Mouse (Mus musculus) liver, postnatal 0 days (tissue): ENCODE data around the gene Zfyve16. TPM values are rescaled to one million over a fixed set of nuclear protein-coding genes. Genes with fewer than 3 reads are reported as not detected.
A peak's percentile ranks its signal among the peaks of the same experiment; 100 is the strongest.

Experiments used
- ATAC-seq: fragments of 200-750 bp; cut with Nextera tagmentation; 2 replicates; pipeline ENCODE4 v1.8.0; 2017; ENCODE audit warnings: mild to moderate bottlenecking, moderate library complexity
- DNase-seq: peaks from one replicate; pipeline ENCODE4 v3.0.0-alpha.2; 2016
- H3K27ac ChIP-seq: fragments of 300-500 bp; sonication (generic); 2 replicates; pipeline ENCODE4 v1.5.1; 2014; ENCODE audit warnings: antibody characterized with exemption, moderate library complexity, mild to moderate bottlenecking, low read depth
- H3K27me3 ChIP-seq: fragments of 300-500 bp; sonication (generic); 2 replicates; pipeline ENCODE4 v1.6.1; 2014; ENCODE audit warnings: low read length, control low read depth, mixed read lengths; ENCODE audit not compliant: insufficient read depth
- H3K36me3 ChIP-seq: fragments of 300-500 bp; sonication (generic); replicated peaks from 2 replicates; pipeline ENCODE4 v1.6.1; 2014; ENCODE audit warnings: mild to moderate bottlenecking, control low read depth, low read length, moderate library complexity, mixed read lengths; ENCODE audit not compliant: insufficient read depth
- H3K4me1 ChIP-seq: fragments of 300-500 bp; sonication (generic); 2 replicates; pipeline ENCODE4 v1.6.1; 2014; ENCODE audit warnings: antibody characterized with exemption, mild to moderate bottlenecking, control low read depth; ENCODE audit not compliant: insufficient read depth
- H3K4me2 ChIP-seq: fragments of 300-500 bp; sonication (generic); 2 replicates; pipeline ENCODE4 v1.6.1; 2014; ENCODE audit warnings: low read depth, mild to moderate bottlenecking, low read length, moderate library complexity, mixed read lengths
- H3K4me3 ChIP-seq: fragments of 300-500 bp; sonication (generic); 2 replicates; pipeline ENCODE4 v1.5.1; 2014; ENCODE audit warnings: low read depth, low read length
- H3K9ac ChIP-seq: fragments of 300-500 bp; sonication (generic); replicated peaks from 2 replicates; pipeline ENCODE4 v1.6.1; 2014; ENCODE audit warnings: mild to moderate bottlenecking, moderate library complexity
- H3K9me3 ChIP-seq: fragments of 300-500 bp; sonication (generic); 2 replicates; pipeline ENCODE4 v1.6.1; 2016; ENCODE audit warnings: mild to moderate bottlenecking, control low read depth, low read length, mixed read lengths
- CTCF ChIP-seq: sonication (generic); IDR thresholded peaks from 2 replicates; pipeline ENCODE4 v1.5.1; 2016; ENCODE audit warnings: antibody characterized with exemption, low read depth
- EP300 ChIP-seq: IDR thresholded peaks from 2 replicates; pipeline ENCODE4 v1.6.1; 2016; ENCODE audit warnings: antibody characterized with exemption, low read depth, mild to moderate bottlenecking
- WGBS: fragments of 180-500 bp; shearing (Covaris S2); extraction: QIAGEN DNeasy Blood & Tissue Kit; methylation state at CpG from one replicate; pipeline ENCODE4 v1.1.7; 2014; ENCODE audit not compliant: insufficient replicate concordance; 5-methylcytosine and 5-hydroxymethylcytosine counted together
- polyA plus RNA-seq: library from polyadenylated mRNA; unstranded; fragments of >200 nt; fragmentation: Nextera tagmentation; extraction: Ambion mirVana; gene quantifications from 2 replicates; pipeline ENCODE4 v1.2.1, GENCODE M21; 2015

Zfyve16 gene
- polyA plus RNA-seq, 1 experiment from 2014 or later: 1.3 TPM

- Histone ChIP-seq H3K36me3 (no peaks in the 10 kb centered on the region), H3K27me3 (0 out of 2 replicates have a peak, but pooled peaks cover 2% of the 10 kb centered on the region), H3K9ac (peak overlapping the region; percentile 79), H3K9me3 (no peaks in the 10 kb centered on the region), H3K4me2 (peak overlapping the region; percentile 99), H3K4me3 (peak overlapping the region; percentile 79), H3K27ac (peak overlapping the region; percentile 92), H3K4me1 (peaks cover 6% of the 10 kb centered on the region; the same call in 1 of the 2 replicates)
- no peak for DNase-seq
- TF ChIP-seq CTCF (no peak), EP300 (no peak)
- WGBS: 5% methylated on average over 15 of the region's 15 CpGs
- no peak for ATAC-seq
Observed at GRCm38 (mm10) chr13:92531237-92531636, 569 bp upstream of the Zfyve16 start.

DNA sequence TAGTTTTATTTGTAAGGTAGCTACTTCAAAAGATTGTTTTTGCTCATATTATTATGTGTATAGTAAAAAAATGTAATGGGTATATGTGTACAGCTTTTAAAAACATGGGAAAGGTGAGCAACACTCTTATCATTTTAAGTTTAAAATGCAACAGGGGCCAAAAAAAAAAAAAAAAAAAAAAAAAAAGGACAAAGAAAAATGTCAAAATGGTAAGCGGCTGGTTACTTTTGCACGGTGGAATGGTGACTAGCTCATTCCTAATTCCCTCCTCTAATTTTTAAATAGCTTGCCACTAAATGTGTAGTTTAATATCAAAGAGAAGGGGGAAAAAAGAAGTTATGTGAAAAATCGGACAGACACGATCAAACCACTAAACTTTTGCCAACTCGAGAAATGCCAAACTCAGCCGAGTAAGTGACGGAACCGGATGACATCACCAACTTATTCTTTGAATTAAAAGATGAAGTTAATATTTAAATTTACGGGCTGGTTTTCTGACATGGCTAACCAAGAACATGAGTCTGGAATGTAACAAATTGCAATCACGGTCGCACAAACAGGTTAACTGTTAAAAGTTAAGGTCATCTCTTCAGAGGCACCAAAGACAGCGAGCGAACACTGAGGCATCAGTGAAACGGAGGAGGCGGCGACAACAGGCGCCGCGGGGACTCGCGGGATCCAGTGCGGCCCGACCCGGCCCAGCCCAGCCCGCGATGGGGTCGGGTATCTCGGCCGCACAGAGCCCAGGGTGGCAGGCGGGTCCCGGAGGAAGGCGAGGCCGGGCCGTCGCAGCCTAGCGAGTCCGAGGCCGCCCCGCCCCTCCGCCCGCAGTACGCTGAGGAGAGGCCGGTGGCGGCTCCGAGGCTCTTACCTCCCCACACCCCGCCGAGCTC is 594 bp downstream of the Zfyve16 start:
- Histone ChIP-seq H3K4me3 (peak overlapping the region; percentile 79), H3K9me3 (no peaks in the 10 kb centered on the region), H3K4me1 (peaks cover 6% of the 10 kb centered on the region; the same call in 1 of the 2 replicates), H3K27ac (peak overlapping the region; percentile 92), H3K36me3 (no peaks in the 10 kb centered on the region), H3K4me2 (peak overlapping the region; percentile 99), H3K27me3 (no peaks in the 10 kb centered on the region), H3K9ac (peak overlapping the region; percentile 79)
- TF ChIP-seq EP300 (no peak), CTCF (no peak)
- ATAC-seq (no peak; the same call in 1 of the 2 replicates), DNase-seq (no peak)
- WGBS: 3% methylated on average over 40 of the region's 47 CpGs

DNA sequence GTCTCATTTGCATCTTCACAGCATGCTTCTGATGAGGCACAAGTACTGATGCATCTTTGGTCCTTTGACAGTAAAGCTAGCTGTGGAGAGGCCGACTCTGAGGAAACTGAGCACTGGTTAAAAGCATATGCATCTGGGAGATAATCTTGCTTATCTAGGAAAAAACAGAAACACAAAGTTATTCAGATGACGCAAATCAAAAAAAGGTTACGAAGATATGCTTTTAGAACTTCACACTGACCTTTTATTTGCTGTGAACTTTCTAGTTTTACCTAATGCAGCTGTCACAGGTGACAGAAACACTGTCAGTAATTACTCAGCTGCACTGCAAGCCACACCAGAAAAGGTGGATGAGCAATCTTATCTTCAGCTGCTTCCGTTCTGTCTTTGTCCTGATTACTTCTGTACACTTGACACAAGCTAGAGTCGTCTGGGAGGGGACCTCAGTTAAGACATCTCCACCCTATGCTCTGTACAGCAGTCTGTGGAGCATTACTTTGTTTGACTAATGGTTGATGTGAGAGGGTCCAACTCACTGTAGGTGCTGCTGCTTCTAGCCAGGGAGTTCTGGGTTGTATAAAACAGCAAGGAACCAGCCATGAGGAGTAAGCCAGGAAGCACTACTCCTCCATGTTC is 7.4 kb downstream of the Zfyve16 start:
- no peak overlapping the region for H3K4me3 ChIP-seq
- no peak overlapping the region for H3K27ac ChIP-seq
- no peak for TF ChIP-seq EP300
- TF ChIP-seq CTCF: no peak
- peaks cover 17% of the 10 kb centered on the region for H3K36me3 ChIP-seq
- H3K9me3 ChIP-seq: no peaks in the 10 kb centered on the region
- no peaks in the 10 kb centered on the region for H3K27me3 ChIP-seq
- H3K4me2 ChIP-seq: no peak overlapping the region
- H3K4me1 ChIP-seq: no peaks in the 10 kb centered on the region
- ATAC-seq (no peak), DNase-seq (no peak)
- WGBS: 58% methylated on average over 5 of the region's 5 CpGs
- no peak overlapping the region for H3K9ac ChIP-seq

- no peaks in the 10 kb centered on the region for H3K4me1 ChIP-seq
- DNase-seq (no peak), ATAC-seq (no peak)
- H3K36me3 ChIP-seq: peaks cover 12% of the 10 kb centered on the region
- H3K4me2 ChIP-seq: no peak overlapping the region
- TF ChIP-seq CTCF (no peak), EP300 (no peak)
- whole genome bisulfite sequencing: 82% methylated on average over 12 of the region's 12 CpGs
- H3K9ac ChIP-seq: no peak overlapping the region
- H3K9me3 ChIP-seq: no peaks in the 10 kb centered on the region
- no peaks in the 10 kb centered on the region for H3K27me3 ChIP-seq
- no peak overlapping the region for H3K27ac ChIP-seq
- no peak overlapping the region for H3K4me3 ChIP-seq
Observed at GRCm38 (mm10) chr13:92504871-92505270, 25.8 kb downstream of the Zfyve16 start.

GRCm38 (mm10) chr13:92491923-92492322 is 38.7 kb downstream of the Zfyve16 start:
- ATAC-seq: no peak
- TF ChIP-seq EP300 (no peak), CTCF (no peak)
- Histone ChIP-seq H3K27ac (no peak overlapping the region), H3K9me3 (no peaks in the 10 kb centered on the region), H3K27me3 (no peaks in the 10 kb centered on the region), H3K4me2 (no peak overlapping the region), H3K36me3 (peaks cover 8% of the 10 kb centered on the region; the same call in 1 of the 2 replicates), H3K4me1 (no peaks in the 10 kb centered on the region), H3K4me3 (no peak overlapping the region), H3K9ac (no peak overlapping the region)
- no peak for DNase-seq
- 84% methylated on average over 1 of the region's 1 CpGs for WGBS

DNA sequence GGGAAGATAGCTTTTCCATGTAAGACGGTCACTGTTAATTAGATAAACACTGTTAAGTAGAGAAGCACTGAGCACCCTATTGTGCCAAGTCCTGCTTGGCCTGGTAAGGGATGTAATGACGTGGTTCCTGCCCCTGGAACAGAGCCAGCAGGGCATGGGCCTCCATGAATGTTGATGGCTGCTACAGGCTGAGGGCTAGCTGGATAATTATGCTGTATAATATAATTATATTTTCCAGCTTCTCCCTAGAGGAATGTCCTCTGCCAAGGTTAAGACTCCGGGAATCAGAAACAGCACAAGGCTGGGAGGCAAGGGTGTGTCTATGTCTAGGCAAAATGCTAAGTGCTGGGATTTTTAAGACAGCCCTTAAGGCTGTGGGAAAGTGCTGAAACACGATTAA is 39.9 kb downstream of the Zfyve16 start:
- Histone ChIP-seq H3K4me3 (no peak overlapping the region), H3K9ac (no peak overlapping the region), H3K9me3 (no peaks in the 10 kb centered on the region), H3K27me3 (no peaks in the 10 kb centered on the region), H3K4me1 (no peaks in the 10 kb centered on the region), H3K27ac (no peak overlapping the region), H3K4me2 (no peak overlapping the region), H3K36me3 (peaks cover 8% of the 10 kb centered on the region; the same call in 1 of the 2 replicates)
- TF ChIP-seq CTCF (no peak), EP300 (no peak)
- 73% methylated on average over 4 of the region's 4 CpGs for WGBS
- DNase-seq (no peak), ATAC-seq (no peak)
